Mouse (Mus musculus) heart, postnatal 14 days (tissue): Measurements from ENCODE around the gene Hibadh. TPM values are rescaled to one million over a fixed set of nuclear protein-coding genes. Genes with fewer than 3 reads are reported as not detected.
A peak's percentile ranks its signal among the peaks of the same experiment; 100 is the strongest.

Experiments used
- DNase-seq, 2 experiments: peaks; one replicate each; pipeline ENCODE4 v3.0.0; 2021 to 2022
- intact Hi-C: fragments of 180-260 bp; cut with DNase I; formaldehyde crosslinking; loops from one replicate; pipeline ENCODE4 v1.15.1; 2025
- total RNA-seq, 2 experiments: library from RNA; stranded (reverse); gene quantifications; 2 replicates each; pipeline ENCODE4 v1.2.3; 2021

Hibadh gene
- total RNA-seq, 2 experiments from 2014 or later = 188 to 192 TPM

DNA sequence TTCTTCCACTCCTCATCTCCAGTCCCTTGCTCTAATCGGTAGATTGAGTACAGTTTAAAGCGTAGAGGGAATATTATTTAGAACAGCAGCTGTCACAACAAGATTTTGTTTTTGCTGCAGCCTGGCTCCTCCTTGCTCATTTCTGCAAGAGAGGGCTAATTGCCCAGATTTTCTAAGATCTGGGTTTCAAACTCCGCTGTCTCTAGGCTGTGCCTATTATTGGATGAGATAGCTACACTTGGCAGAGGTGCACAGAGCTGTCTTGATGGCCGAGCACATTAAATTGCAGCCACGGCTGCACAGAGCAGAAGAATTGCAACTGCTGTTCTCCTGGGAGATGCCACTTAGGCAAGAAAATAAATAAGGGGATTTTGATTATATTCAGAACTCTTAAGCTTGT lies 133.0 kb downstream of the Hibadh start:
- intact Hi-C loops = no loop called here
- peak in 1 of 2 experiments; percentile 26 for DNase-seq

DNA sequence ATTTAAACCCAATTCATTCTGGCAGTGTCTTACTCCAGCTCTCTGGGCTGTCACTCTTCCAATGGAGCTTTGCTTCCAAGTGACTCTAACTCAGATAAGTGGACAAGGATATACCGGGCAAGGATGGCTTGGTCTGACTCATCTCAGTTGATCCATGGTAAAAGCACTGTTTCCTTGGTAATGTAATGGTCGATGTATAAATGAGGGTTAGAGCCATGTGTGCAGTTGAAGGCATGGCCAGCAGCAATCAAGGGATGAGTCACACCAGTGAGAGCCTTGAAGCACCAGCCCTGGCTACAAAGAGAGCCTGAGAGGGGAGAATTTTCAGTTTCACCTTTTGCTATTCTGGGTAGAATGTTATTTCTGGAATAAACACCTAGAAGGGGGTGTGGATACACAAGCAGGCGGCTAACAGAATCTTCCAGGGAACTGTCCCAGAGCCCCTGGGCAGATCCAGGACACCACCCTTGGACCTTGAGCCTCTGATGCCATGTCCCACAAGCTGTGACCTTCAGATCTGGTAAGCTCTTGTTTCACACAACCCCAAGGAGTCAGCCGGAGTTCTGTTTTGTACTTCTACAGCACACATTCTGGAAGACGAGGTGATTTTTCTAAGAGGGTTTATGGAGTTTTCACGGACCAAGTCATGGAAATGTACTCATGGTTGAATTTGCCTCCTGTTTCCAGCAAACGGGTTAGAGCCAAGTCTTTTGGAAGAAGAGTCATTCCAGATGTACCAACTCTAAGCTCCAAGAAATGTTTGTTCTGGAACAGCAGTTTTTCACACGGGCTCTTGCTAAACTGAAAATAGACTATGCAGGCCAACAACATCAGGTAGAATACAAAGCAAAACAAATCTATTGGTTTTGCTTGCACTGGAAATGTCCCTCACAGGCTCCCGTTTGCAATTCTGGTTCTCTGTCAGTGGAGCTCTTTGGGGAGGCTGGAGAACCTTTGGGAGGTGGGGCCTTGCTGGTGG lies 134.1 kb downstream of the Hibadh start:
- intact Hi-C loops = no loop called here
- peak in 1 of 2 experiments; percentile 24 for DNase-seq

- intact Hi-C loops = no loop called here
- DNase-seq = peak; percentile 51 to 54
These were observed 135.3 kb downstream of the Hibadh start for GRCm38 (mm10) chr6:52504676-52505460.

- DNase-seq = no peak
- intact Hi-C loops = no loop called here
These were observed 137.2 kb downstream of the Hibadh start for GRCm38 (mm10) chr6:52502986-52503385.

DNA sequence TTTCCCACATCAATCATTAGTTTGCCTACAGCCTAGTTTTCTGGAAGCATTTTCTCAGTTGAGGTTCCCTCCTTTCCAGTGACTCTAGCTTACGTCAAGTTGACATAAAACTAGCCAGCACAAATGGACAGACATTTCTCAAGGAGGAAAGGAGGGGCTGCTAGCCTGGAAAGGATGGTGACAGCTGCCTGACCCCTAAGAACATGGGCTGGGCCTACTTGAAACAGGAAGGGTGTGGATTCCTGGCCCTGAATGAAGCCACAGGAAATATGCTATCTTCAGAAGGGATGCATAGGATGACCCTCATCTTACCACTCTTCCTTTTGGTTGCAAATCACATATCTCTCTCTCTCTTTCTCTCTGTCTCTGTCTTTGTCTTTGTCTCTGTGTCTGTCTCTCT lies 138.7 kb downstream of the Hibadh start:
- intact Hi-C loops = no loop called here
- DNase-seq = no peak

Other genes starting within 250 kb of the Hibadh start
- gene Tax1bp1, start 73.3 kb upstream of the Hibadh start, total RNA-seq = 100 to 1,000 TPM; 115 to 127 TPM